Mouse (Mus musculus): ENCODE measurements around the gene Zfp94. TPM values are rescaled to one million over a fixed set of nuclear protein-coding genes. Genes with fewer than 3 reads are reported as not detected.
"Not testable (repeated sequence)": the region's sequence is repeated elsewhere in the genome, so short reads cannot be mapped to it uniquely, and the experiment has no call there.

Zfp94 gene
- polyA plus RNA-seq, 1 experiment from 2014 or later, result 4.6 TPM

GRCm38 (mm10) chr7:24291387-24292090 lies 24.9 kb downstream of the Zfp94 start:
- no peak overlapping the region for H3K27ac ChIP-seq (replicated peaks)
- H3K36me3 ChIP-seq, result peaks cover 82% of the 10 kb centered on the region
- H3K27me3 ChIP-seq (replicated peaks), result no peaks in the 10 kb centered on the region
- no peak for ATAC-seq (ENCODE audit: extremely low read depth, insufficient number of reproducible peaks, low FRiP score, low TSS enrichment)
- H3K4me2 ChIP-seq, result no peak overlapping the region
- whole genome bisulfite sequencing, result 79% methylated on average over 27 of the region's 27 CpGs
- no peaks in the 10 kb centered on the region for H3K9me3 ChIP-seq
- no peak overlapping the region for H3K4me3 ChIP-seq
- no peak overlapping the region for H3K9ac ChIP-seq
- no peaks in the 10 kb centered on the region for H3K4me1 ChIP-seq

GRCm38 (mm10) chr7:24290106-24290693 lies 26.3 kb downstream of the Zfp94 start:
- no peak overlapping the region for H3K27ac ChIP-seq (replicated peaks)
- WGBS, result 87% methylated on average over 4 of the region's 4 CpGs
- no peaks in the 10 kb centered on the region for H3K4me1 ChIP-seq
- no peak overlapping the region for H3K4me3 ChIP-seq
- no peaks in the 10 kb centered on the region for H3K9me3 ChIP-seq
- no peak for ATAC-seq (ENCODE audit: extremely low read depth, insufficient number of reproducible peaks, low FRiP score, low TSS enrichment)
- H3K27me3 ChIP-seq (replicated peaks), result no peaks in the 10 kb centered on the region
- H3K9ac ChIP-seq, result no peak overlapping the region
- no peak overlapping the region for H3K4me2 ChIP-seq
- H3K36me3 ChIP-seq, result peaks cover 68% of the 10 kb centered on the region

GRCm38 (mm10) chr7:24288512-24288911 lies 28.0 kb downstream of the Zfp94 start:
- H3K4me3 ChIP-seq, result no peak overlapping the region
- no peak overlapping the region for H3K27ac ChIP-seq (replicated peaks)
- H3K9me3 ChIP-seq, result peaks cover 4% of the 10 kb centered on the region; the same call in 1 of the 2 replicates
- no peaks in the 10 kb centered on the region for H3K27me3 ChIP-seq (replicated peaks)
- H3K4me1 ChIP-seq, result no peaks in the 10 kb centered on the region
- H3K4me2 ChIP-seq, result no peak overlapping the region
- H3K9ac ChIP-seq, result no peak overlapping the region
- peaks cover 52% of the 10 kb centered on the region for H3K36me3 ChIP-seq
- 84% methylated on average over 6 of the region's 6 CpGs for WGBS
- no peak for ATAC-seq (ENCODE audit: extremely low read depth, insufficient number of reproducible peaks, low FRiP score, low TSS enrichment)

GRCm38 (mm10) chr7:24287670-24288069 lies 28.8 kb downstream of the Zfp94 start:
- ATAC-seq (ENCODE audit: extremely low read depth, insufficient number of reproducible peaks, low FRiP score, low TSS enrichment), result no peak
- Histone ChIP-seq H3K36me3 (peaks cover 43% of the 10 kb centered on the region), H3K4me1 (no peaks in the 10 kb centered on the region), H3K4me2 (no peak overlapping the region), H3K9ac (no peak overlapping the region), H3K27me3 (replicated peaks) (no peaks in the 10 kb centered on the region), H3K9me3 (peaks cover 4% of the 10 kb centered on the region; the same call in 1 of the 2 replicates), H3K4me3 (no peak overlapping the region), H3K27ac (replicated peaks) (no peak overlapping the region)
- 77% methylated on average over 5 of the region's 5 CpGs for WGBS

GRCm38 (mm10) chr7:24286916-24287315 lies 29.6 kb downstream of the Zfp94 start:
- 70% methylated on average over 4 of the region's 4 CpGs for WGBS
- Histone ChIP-seq H3K36me3 (peaks cover 36% of the 10 kb centered on the region), H3K4me2 (no peak overlapping the region), H3K4me1 (no peaks in the 10 kb centered on the region), H3K27me3 (replicated peaks) (no peaks in the 10 kb centered on the region), H3K27ac (replicated peaks) (no peak overlapping the region), H3K9me3 (peaks cover 4% of the 10 kb centered on the region; the same call in 1 of the 2 replicates), H3K9ac (no peak overlapping the region), H3K4me3 (no peak overlapping the region)
- ATAC-seq (ENCODE audit: extremely low read depth, insufficient number of reproducible peaks, low FRiP score, low TSS enrichment), result no peak

GRCm38 (mm10) chr7:24286090-24286489 lies 30.4 kb downstream of the Zfp94 start:
- Histone ChIP-seq H3K4me3 (no peak overlapping the region), H3K27me3 (replicated peaks) (no peaks in the 10 kb centered on the region), H3K27ac (replicated peaks) (no peak overlapping the region), H3K36me3 (peaks cover 27% of the 10 kb centered on the region), H3K4me2 (no peak overlapping the region), H3K4me1 (no peaks in the 10 kb centered on the region), H3K9me3 (peaks cover 4% of the 10 kb centered on the region; the same call in 1 of the 2 replicates), H3K9ac (no peak overlapping the region)
- ATAC-seq (ENCODE audit: extremely low read depth, insufficient number of reproducible peaks, low FRiP score, low TSS enrichment), result no peak
- 43% methylated on average over 4 of the region's 4 CpGs for WGBS

- no peaks in the 10 kb centered on the region for H3K27me3 ChIP-seq (replicated peaks)
- no peak overlapping the region for H3K4me3 ChIP-seq
- no peak overlapping the region for H3K27ac ChIP-seq (replicated peaks)
- WGBS, result 47% methylated on average over 4 of the region's 4 CpGs
- peaks cover 13% of the 10 kb centered on the region for H3K36me3 ChIP-seq
- H3K9me3 ChIP-seq, result peaks cover 4% of the 10 kb centered on the region; the same call in 1 of the 2 replicates
- no peak for ATAC-seq (ENCODE audit: extremely low read depth, insufficient number of reproducible peaks, low FRiP score, low TSS enrichment)
- H3K9ac ChIP-seq, result no peak overlapping the region
- no peaks in the 10 kb centered on the region for H3K4me1 ChIP-seq
- no peak overlapping the region for H3K4me2 ChIP-seq
Observed at GRCm38 (mm10) chr7:24280858-24281145, 35.7 kb downstream of the Zfp94 start.

GRCm38 (mm10) chr7:24280031-24280857 lies 36.2 kb downstream of the Zfp94 start:
- Histone ChIP-seq H3K27ac (replicated peaks) (no peak overlapping the region), H3K9ac (no peak overlapping the region), H3K9me3 (peaks cover 4% of the 10 kb centered on the region; the same call in 1 of the 2 replicates), H3K27me3 (replicated peaks) (no peaks in the 10 kb centered on the region), H3K4me1 (no peaks in the 10 kb centered on the region), H3K4me2 (no peak overlapping the region), H3K4me3 (no peak overlapping the region), H3K36me3 (peaks cover 18% of the 10 kb centered on the region)
- 41% methylated on average over 10 of the region's 10 CpGs for WGBS
- ATAC-seq (ENCODE audit: extremely low read depth, insufficient number of reproducible peaks, low FRiP score, low TSS enrichment), result no peak

- not testable (repeated sequence) for H3K9me3 ChIP-seq; ATAC-seq (ENCODE audit: extremely low read depth, insufficient number of reproducible peaks, low FRiP score, low TSS enrichment); H3K27ac ChIP-seq (replicated peaks); H3K4me1 ChIP-seq; H3K4me3 ChIP-seq; H3K4me2 ChIP-seq; H3K9ac ChIP-seq; H3K27me3 ChIP-seq (replicated peaks)
- peaks cover 33% of the 10 kb centered on the region for H3K36me3 ChIP-seq
- 76% methylated on average over 3 of the region's 3 CpGs for WGBS
Observed at GRCm38 (mm10) chr7:24278771-24279170, 37.7 kb downstream of the Zfp94 start.

GRCm38 (mm10) chr7:24274456-24274855 lies 42.0 kb downstream of the Zfp94 start:
- Histone ChIP-seq H3K4me3 (no peak overlapping the region), H3K4me1 (peaks cover 8% of the 10 kb centered on the region), H3K9ac (no peak overlapping the region), H3K27me3 (replicated peaks) (no peaks in the 10 kb centered on the region), H3K9me3 (no peaks in the 10 kb centered on the region), H3K36me3 (peaks cover 44% of the 10 kb centered on the region), H3K4me2 (no peak overlapping the region), H3K27ac (replicated peaks) (no peak overlapping the region)
- ATAC-seq (ENCODE audit: extremely low read depth, insufficient number of reproducible peaks, low FRiP score, low TSS enrichment), result no peak
- 85% methylated on average over 4 of the region's 4 CpGs for WGBS

- Histone ChIP-seq H3K27me3 (replicated peaks) (no peaks in the 10 kb centered on the region), H3K4me1 (peaks cover 8% of the 10 kb centered on the region), H3K4me2 (no peak overlapping the region), H3K36me3 (peaks cover 35% of the 10 kb centered on the region), H3K27ac (replicated peaks) (no peak overlapping the region), H3K9me3 (no peaks in the 10 kb centered on the region), H3K4me3 (no peak overlapping the region), H3K9ac (no peak overlapping the region)
- no peak for ATAC-seq (ENCODE audit: extremely low read depth, insufficient number of reproducible peaks, low FRiP score, low TSS enrichment)
- 88% methylated on average over 6 of the region's 6 CpGs for WGBS
Observed at GRCm38 (mm10) chr7:24271191-24271590, 45.3 kb downstream of the Zfp94 start.
